Mouse (Mus musculus) urinary bladder, adult 18-20 months (tissue): ENCODE measurements at regions not wholly inside any gene's neighbourhood (a gene's known extent, or its start where the extent isn't known, plus 50 kb on each side); places are given as distances from the start of the nearest gene placed in this dataset.

ENCODE experiments used
- DNase-seq, 2 experiments: peaks; one replicate each; pipeline ENCODE4 v3.0.0; 2022; ENCODE audit warnings: low spot score in 2 of 2, mixed read lengths in 2 of 2

DNA sequence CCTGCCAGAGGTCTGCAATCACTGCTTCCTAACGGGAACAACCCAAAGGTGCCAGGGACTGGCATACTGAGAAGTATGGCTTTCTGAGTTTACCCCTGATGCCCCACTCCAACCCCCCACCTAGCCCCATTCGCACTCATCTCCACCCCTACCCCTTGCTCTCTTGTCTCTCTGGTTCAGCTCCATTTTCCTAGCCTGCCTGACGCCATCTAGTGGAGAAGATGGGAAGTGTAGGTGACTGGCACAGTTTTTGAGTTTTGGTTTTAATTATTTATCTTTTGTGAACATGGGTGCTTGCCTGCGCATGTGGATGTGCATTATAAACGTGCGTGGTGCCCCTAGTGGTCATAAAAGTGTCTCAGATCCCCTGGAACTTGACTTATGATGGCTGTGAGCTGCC, 352.3 kb upstream of the Hs6st1 start:
- DNase-seq: no peak

DNA sequence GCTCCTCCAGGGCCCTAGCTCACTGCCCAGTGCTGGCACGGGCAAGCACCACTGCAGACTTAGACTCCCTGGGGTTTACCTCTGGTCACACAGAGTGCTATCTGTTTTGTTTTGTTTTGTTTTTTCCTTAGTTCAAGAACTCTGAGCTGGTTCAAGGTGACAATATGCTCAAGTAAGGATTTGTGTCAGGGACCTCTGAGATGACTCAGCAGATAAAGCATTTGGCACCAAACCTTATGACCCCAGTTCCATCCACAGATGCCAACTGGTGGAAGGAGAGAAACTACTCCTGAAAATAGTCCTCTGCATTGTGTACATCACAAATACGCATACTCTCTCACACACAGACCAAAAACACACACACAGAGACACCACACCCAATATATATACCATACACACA, 351.0 kb upstream of the Hs6st1 start:
- no peak for DNase-seq

DNA sequence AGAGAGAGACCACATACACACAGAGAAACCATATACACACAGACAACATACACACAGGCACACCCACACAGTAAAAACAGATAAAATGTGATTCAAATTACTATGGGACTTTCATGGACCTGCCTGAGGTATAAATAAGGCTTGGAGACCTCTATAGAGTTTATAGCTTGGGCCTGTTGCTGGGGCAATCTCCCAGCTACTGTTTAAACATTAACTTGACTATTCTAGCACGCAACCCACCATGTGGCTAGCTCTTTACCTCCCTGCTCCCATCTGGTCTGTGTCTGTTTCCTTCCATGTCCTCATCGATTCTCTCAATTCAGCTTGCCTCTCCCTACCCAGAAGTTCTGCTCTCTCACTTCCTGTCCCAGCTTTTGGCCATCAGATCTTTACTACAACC, 350.5 kb upstream of the Hs6st1 start:
- no peak for DNase-seq

DNA sequence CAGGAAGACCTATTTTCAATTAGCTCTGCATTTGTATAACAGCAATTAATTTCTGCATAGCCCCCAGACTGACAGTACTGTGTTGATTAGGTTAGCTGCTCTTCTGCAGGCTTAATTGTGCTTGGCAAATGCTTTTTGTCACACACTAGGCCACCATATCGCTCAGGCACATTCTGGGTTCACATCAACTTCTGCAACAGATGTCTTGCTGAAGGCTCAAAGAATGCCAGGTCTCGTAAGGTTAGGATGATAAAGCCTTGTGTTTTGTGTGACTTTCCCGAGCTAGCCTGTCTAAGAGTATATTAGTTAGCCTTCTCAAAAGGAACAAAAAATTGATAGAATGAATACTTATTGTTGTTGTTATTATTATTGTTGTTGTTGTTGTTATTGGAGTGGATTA, 348.1 kb upstream of the Hs6st1 start:
- DNase-seq: no peak

DNA sequence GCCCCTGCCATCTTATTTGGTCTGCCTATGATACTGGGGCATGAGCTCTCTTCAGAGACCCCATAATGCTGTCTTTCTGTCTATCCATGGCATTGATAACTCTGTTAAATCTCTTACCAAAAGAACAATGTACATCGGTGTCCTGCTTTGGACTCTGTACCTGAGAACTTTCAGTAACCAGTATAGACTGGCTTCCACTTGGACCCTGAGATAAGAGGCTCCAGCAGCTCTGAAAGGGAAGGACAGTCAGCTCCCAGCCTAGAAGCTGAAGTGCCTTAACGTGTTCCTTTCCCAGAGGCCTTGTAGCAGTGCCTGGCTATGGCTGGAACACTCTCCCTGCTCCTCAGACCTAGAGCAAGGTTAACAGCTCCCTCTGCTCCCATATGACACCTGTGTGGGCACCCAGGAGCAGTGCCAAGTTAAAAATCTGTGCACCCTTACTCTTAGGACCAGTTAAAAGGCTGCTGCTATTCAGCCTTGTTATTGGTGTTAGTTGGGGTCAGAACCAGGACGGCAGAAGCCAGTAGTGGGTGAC, 343.8 kb upstream of the Hs6st1 start:
- no peak for DNase-seq

DNA sequence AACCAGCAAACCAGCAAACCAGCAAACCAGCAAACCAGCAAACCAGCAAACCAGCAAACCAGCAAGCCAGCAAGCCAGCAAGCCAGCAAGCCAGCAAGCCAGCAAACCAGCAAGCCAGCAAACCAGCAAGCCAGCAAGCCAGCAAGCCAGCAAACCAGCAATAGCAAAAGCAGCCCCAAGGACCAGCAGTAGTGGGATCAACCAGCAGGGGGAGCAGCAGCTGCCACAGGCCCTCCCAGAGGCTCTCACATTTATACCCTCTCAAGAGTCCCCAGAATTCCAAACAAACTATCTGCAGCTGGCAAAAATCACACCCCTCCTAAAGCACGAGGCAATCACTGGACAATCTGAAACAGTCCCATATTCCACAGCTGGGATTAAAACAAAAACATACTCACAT, 341.6 kb upstream of the Hs6st1 start:
- DNase-seq: peak in 1 of 2 experiments; percentile 43

DNA sequence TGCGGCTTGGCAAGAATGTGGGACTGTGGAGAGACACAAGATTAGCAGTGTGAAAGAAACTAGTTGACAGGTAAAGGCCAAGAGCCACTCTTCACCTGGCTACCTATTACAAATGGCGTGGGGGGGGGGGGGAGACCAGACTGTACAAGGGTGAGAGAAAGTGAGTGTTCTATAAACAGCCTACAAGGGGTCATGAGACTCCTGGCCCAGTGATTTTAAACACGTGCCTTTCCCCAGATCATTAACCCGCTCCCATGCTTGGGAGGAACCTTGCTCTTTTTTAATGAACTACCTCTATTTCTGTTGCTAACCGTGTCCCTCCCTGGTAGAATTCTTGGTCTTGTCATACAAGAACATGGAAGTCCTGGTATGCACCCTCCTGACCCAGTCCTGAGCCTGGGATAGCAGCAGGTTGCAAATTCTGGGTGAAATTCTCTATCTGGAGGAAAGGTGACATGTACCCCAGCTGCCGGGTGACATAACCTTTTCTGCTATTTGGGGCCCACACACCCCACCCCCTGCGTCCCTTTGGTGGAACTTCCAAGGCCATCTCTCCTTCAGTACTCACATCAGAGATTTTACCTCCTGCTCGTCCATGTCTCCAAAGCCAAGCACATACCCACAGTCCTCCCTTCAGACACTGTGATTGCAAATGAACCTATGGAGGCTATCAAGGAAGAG, 340.8 kb upstream of the Hs6st1 start:
- no peak for DNase-seq

DNA sequence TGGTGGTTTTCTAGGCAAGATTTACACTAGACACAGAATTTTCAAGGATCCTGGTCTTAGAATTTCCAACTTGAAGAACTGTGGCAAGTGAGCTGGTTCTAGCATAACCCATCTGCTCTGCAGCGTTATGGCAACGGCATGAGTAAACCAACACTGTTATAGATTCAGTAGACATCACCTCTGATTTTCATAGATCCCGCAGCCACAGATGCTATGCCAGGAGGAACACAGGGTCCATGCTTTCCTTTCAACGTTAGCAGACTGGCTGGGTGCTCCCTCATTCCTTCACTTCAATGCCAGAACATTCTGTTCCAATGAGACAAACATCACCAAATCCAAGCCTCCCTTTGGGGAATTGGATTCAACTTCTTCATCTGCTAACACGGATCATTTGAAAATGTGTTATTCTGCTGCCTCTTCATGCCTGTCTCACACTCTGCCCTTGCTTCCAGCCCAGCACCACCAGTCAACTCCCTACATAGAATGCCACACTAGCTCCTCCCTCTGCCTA, 338.4 kb upstream of the Hs6st1 start:
- DNase-seq: no peak

DNA sequence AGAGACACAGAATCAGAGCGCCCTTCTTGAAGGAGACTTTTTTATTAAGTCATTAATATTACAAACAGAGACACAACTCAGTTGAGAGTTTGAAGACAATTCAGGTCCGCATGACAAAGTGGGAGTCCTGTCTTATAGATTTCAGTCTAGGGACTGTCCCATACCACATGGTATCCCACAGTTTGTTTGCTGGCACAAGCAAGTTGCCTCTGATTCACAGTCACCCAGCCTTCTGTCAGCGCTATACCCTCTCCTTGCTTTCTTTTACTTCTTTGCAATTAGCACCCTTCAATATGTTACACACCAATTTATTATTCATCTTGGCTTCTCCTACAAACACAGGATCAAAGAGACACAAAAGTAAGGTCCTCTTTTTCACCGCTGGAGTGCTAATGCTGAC, 337.9 kb upstream of the Hs6st1 start:
- no peak for DNase-seq

DNA sequence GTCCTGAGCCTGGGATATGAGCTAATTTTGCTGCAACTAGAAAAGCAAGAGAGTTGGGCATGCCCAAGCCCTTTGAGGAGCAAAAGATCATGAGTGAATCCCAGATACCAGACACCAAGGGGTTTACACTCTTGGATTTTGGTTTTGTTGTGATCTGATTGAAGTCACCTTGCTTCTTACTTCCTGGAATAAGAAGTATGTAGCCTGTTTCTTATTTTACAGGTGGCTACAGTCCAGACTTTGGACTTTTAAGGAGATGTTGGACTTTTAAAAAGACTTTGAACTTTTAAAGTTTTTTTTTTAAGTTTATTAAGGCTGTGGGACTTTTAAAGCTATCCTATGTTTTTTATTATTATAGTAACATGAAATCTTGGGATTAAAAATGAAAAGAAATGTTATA, 332.0 kb upstream of the Hs6st1 start:
- DNase-seq: no peak

DNA sequence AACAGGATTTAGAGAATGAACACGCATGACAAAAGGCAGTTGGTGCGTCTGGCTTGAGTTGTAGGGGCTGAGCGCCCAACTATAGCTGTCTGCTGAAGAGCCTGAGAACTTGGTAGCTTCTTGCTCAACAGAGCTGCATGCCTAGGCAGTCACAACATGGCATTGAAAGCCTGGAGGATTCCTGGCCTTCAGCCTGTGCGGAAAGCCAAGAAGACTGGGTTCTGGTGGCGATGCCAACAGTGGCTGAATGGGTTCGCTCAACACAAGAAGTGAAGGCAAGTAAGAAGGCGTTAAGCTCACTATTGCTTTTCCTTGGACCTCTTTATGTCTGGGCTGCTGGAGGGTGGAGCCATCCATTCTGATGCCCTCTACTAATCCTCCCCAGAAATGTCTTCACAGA, 318.6 kb upstream of the Hs6st1 start:
- DNase-seq: no peak

DNA sequence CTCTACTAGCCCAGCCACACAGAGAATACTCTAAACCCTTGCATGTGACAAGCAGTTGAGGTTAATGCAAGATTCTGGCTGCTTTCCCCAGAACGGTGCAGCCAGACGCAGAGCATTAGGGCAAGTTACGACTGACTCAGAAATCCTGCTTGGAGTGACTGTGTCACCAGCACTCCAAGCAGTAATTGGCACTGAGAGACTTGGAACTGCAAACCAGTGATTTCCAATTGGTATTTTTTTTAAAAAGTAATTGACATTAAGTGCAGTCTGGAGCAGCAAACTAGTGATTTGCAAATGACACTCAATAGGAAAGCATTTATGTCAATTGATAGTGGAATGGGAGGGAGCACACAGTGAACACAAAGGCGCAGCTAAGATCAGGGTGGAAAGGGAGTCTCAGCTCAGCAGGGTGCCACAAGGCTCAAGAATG, 318.1 kb upstream of the Hs6st1 start:
- DNase-seq: no peak

DNA sequence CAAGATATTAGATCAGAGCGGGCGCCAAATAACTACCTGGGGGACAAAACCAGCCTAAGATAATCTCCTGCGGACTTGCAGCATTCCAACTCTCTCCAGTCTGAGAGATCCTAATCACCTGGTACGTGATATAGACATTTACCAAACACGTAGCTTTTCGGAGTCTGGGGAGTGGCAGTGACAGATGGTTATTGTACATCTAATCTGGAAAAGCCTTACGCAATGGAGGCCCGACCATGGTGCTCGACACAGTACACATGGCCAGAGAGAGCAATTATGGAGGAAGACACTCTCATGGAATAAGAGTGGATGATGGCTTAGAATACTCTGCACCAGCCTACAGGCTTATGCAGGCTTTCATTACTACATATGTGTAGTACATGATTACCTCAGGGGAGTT, 315.6 kb upstream of the Hs6st1 start:
- no peak for DNase-seq

DNA sequence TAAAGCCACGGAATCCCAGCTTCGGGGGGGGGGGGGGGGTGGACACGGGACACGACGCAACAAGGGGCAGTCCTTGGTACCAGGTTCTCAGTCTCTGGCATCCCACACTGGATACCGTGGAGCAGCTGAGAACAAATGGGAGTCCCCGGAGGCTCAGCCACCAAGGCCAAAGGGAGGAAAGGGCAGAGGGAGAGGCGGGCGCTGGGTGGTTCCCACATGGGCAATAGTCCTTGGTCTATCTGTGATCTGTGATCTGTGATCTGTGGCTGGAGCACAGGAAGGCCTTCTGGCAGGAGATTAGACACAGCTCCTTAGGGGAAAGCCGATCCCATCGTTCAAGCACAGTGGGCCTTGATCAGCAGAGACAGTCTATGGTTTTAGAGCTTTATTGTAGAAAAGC, 314.0 kb upstream of the Hs6st1 start:
- DNase-seq: no peak

DNA sequence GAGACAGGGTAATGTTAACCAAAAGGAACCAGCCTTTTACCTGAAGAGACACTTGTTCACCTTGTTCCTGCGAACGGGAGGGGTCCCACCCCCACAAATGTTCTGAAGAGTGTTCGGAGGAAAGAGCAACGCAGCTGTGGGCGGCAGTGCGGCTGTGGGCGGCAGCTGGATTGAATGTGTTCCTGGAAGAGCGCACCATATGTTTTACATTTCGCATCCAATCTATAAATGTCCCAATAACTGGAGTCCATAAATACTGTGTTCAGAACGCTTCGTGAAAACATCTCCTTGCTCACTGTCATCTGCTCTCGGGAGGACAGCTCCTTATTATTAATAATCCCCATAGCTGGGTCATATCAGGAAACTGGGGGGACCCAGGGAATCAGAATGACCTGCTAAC, 309.2 kb upstream of the Hs6st1 start:
- DNase-seq: no peak

DNA sequence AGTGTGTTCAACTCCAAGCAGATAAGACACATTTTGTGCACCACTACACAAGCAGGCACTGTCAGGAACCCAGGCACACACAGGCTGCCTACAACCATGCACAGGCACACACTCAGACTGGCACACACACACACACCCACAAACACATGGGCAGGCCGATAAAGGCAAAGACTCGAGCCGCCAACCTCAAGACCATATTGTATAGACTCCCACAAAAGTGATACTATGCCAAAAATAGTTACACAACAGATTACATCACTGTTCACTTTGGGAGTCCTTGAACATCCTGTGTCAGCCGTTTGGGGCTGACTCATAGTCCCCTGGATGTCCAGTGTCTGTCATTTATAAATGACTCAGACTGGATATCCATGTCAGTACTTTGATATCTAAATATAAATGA, 308.6 kb upstream of the Hs6st1 start:
- no peak for DNase-seq

DNA sequence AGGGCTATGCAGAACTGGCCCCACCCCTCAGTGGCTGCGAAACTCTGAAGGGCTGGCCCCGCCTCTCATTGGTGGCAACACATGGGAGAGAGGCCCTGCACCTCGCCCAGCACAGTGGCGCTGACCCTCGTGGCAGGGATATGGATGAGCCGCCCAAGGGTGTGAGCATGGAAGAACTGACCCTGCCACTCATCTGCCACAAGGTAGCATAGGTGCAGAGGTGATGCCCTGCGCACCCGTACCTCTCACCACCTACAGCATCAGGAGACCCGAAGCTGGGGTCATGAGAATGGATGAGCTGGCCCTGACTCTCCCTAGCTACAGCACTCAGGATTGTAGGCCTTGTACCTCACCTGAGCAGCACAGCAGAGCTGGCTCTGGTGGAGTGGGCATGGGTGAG, 305.1 kb upstream of the Hs6st1 start:
- DNase-seq: no peak

DNA sequence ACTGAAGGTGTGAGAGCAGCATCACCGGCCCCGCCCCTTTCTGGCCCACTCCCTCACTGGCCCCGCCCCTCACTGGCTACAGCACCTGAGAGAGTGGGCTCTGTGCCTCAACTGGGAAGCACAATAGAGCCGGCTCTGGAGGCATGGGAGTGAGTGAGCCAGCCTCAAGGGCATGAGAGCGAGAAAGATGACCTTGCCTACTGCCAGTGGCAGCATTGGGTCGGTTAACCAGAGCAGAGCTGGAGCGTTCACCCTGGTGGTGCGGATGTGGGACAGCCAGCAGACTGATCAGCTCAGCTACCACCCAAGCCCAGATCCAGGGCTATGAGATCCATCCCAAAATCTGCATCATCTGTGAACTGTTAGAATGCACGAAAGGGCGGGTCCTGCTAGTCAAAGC, 304.7 kb upstream of the Hs6st1 start:
- no peak for DNase-seq

DNA sequence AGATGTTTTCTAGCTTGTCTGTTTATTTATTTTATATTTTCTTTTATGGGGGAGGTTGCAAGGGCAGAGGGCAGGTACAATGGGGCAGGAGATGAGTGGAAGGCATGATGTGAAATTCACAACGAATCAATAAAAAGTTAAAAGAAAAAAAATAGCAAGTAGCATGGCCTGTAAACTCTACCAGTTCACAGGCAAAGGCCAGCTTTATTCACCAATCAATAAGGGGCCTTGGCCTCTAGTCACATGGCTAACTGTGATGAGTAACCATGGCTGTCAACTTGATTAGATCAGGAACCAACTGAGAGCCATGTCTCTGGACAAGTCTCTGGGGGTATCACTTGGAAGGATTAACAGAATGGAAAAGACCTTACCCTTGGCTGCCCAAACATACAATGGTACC, 304.1 kb upstream of the Hs6st1 start:
- DNase-seq: no peak

DNA sequence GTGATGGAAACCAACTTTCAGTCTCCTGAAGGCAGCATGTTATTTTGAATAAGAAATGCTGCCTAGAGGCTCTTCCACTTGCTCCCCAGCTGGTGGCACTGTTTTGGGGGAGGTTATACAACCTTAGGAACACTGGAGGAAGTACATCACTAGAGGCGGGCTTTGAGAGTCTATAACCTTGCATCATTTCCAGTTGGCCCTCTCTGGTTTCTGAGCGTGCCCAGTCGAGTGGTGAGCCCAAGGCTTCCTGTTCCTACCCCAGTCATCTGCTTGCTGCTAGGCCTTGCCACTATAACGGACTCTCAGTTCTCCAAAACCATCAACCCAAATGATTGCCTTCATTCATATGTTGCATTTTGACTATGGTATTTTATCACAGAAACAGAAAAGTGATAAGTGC, 302.5 kb upstream of the Hs6st1 start:
- no peak for DNase-seq

DNA sequence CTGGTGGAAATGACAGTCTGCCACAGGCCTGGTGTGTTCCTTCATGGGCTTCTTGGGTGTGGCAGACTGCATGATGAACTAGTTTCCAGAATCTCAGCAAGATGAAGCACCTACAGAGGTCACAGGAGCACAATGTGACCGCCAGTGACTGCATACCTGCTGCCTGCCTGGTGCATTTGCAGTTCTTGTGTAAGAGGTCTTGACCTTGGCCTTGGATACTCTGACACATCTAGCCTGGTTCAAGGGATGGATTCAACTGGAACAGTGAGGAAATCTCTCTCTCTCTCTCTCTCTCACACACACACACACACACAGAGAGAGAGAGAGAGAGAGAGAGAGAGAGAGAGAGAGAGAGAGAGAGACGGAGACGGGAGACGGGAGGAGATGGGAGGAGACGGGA, 301.9 kb upstream of the Hs6st1 start:
- DNase-seq: no peak

DNA sequence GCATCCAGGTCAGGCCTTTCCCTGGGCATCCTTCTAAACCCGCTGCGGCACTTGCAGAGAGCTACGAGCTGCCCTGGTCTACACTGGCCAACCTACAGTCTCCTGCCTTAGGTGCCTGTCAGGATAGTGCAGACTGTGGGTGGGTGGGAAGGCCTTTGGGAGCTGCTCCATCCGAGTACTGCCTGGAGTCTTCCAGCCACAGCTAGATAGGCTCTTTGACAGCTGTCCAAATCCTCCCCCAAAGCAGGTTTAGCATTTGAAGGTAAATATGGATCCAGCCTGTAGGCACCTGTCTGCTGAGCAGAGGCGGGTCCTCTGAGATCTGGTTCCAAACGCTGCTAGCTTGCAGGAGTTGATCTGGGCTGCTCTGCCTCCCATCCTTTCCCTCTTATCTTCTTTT, 295.6 kb upstream of the Hs6st1 start:
- no peak for DNase-seq

DNA sequence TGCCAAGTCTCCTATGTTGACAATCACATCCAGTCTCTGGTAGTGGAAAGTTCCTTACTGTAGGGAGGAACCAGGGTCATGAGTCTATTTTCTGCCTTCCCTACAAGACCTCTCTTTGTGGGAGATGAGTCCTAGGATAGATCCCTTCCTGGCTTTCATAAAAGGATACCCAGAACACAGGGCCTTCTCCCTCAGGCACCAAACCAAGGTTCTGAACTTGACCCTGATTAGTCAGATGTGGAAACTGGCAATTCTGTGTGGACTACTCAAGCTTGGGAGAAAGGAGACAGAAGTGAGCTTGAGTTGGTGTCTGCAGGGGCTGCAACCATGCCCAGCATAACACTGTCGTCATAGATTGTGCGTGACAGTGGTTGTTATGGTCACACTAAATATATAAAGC, 293.6 kb upstream of the Hs6st1 start:
- DNase-seq: no peak

DNA sequence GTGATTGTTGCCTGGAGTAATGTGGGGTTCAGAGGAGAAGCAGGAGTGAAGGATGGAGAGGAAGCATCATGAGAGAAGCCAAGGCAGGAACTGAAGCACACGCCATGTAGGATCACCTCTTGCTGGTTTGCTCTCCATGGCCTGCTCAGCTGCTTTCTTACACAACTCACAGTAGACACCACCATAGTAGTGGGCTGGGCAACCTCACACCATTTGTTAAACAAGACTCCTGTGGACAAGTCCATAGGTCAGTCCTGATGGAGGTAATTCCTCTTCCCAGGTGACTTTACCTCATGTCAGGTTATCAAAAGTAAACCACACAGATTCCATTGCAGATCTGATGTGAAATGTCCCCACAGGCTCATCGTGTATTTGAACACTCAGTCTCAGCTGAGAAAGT, 285.5 kb upstream of the Hs6st1 start:
- DNase-seq: no peak
